Mouse (Mus musculus) intestine, embryonic 16.5 days (tissue): ENCODE measurements around the gene Ing1. TPM values are rescaled to one million over a fixed set of nuclear protein-coding genes. Genes with fewer than 3 reads are reported as not detected.
A peak's percentile ranks its signal among the peaks of the same experiment; 100 is the strongest.

ENCODE experiments used
- ATAC-seq: fragments of 200-750 bp; cut with Nextera tagmentation; 2 replicates; pipeline ENCODE4 v1.8.0; 2017; ENCODE audit warnings: moderate TSS enrichment, moderate library complexity
- H3K27ac ChIP-seq: fragments of 300-500 bp; sonication (generic); 2 replicates; pipeline ENCODE4 v1.5.1; 2014; ENCODE audit warnings: mild to moderate bottlenecking, low read length
- H3K27me3 ChIP-seq: fragments of 300-500 bp; sonication (generic); replicated peaks from 2 replicates; pipeline ENCODE4 v1.6.1; 2014; ENCODE audit warnings: low read length, control low read depth, mixed read lengths; ENCODE audit not compliant: control insufficient read depth, insufficient read depth
- H3K36me3 ChIP-seq: fragments of 300-500 bp; sonication (generic); 2 replicates; pipeline ENCODE4 v1.6.1; 2014; ENCODE audit warnings: low read length, control low read depth; ENCODE audit not compliant: control insufficient read depth, insufficient read depth
- H3K4me1 ChIP-seq: fragments of 300-500 bp; sonication (generic); 2 replicates; pipeline ENCODE4 v1.6.1; 2014; ENCODE audit warnings: low read length, control low read depth, mixed read lengths; ENCODE audit not compliant: control insufficient read depth, insufficient read depth
- H3K4me2 ChIP-seq: fragments of 300-500 bp; sonication (generic); 2 replicates; pipeline ENCODE4 v1.6.1; 2014; ENCODE audit warnings: low read depth, low read length, control low read depth
- H3K4me3 ChIP-seq: fragments of 300-500 bp; sonication (generic); 2 replicates; pipeline ENCODE4 v1.5.1; 2014; ENCODE audit warnings: mild to moderate bottlenecking, low read length
- H3K9ac ChIP-seq: fragments of 300-500 bp; sonication (generic); 2 replicates; pipeline ENCODE4 v1.6.1; 2014; ENCODE audit warnings: low read depth, low read length
- H3K9me3 ChIP-seq: fragments of 300-500 bp; sonication (generic); 2 replicates; pipeline ENCODE4 v1.6.1; 2016; ENCODE audit warnings: low read length, control low read depth; ENCODE audit not compliant: control insufficient read depth
- WGBS: fragments of 180-500 bp; shearing (Covaris S2); extraction: QIAGEN DNeasy Blood & Tissue Kit; methylation state at CpG from one replicate; pipeline ENCODE4 v1.1.7; 2014; 5-methylcytosine and 5-hydroxymethylcytosine counted together
- polyA plus RNA-seq: library from polyadenylated mRNA; unstranded; fragments of >200 nt; fragmentation: Nextera tagmentation; extraction: Ambion mirVana; gene quantifications from 2 replicates; pipeline ENCODE4 v1.2.1, GENCODE M21; 2015

Ing1 gene
- polyA plus RNA-seq, 1 experiment from 2014 or later, result 22.0 TPM

GRCm38 (mm10) chr8:11572428-11572827 lies 17.1 kb downstream of the Ing1 start:
- peaks cover 7% of the 10 kb centered on the region; the same call in 1 of the 2 replicates for H3K4me1 ChIP-seq
- ATAC-seq, result no peak
- WGBS, result 77% methylated on average over 6 of the region's 6 CpGs
- no peak overlapping the region for H3K4me2 ChIP-seq
- H3K4me3 ChIP-seq, result no peak overlapping the region
- no peaks in the 10 kb centered on the region for H3K36me3 ChIP-seq
- no peak overlapping the region for H3K27ac ChIP-seq
- no peaks in the 10 kb centered on the region for H3K27me3 ChIP-seq
- no peak overlapping the region for H3K9ac ChIP-seq
- no peaks in the 10 kb centered on the region for H3K9me3 ChIP-seq

DNA sequence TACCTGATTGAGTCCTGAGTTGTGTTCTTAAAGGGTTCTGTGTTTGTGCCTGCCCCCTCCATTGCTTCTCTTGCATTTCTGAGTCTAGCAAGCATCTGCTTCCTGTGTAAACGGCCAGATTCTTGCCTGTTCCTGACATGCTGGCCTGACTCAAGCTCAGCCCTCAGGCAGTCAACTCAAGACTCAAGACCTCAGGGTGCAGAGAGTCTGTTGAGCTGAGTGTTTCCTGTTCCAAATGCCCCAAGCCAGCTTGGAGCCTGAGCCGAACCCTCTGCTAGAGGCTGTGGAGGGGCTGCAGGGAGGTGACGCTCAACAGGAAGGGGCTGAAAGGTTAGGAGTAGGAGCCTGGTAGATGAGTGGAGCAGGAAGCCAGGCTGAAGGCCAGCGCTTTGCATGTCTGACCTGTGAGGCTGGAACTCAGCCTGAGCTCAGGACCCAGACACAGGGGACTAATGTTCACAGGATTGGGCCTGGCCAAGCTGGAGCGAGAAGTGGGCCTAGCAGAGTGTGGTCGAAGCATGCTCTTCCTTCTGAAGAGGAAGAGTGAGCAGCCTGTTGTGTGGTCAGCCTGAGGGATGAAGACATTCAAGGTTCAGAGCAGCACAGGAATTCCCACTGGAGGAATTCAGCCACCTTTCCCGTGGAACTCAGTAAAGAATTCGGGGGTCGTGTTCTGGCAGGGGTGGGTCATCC lies 19.7 kb downstream of the Ing1 start:
- Histone ChIP-seq H3K9ac (no peak overlapping the region), H3K36me3 (no peaks in the 10 kb centered on the region), H3K27ac (peak overlapping the region; percentile 13; the same call in 1 of the 2 replicates), H3K27me3 (no peaks in the 10 kb centered on the region), H3K4me2 (no peak overlapping the region), H3K4me1 (peaks cover 7% of the 10 kb centered on the region; the same call in 1 of the 2 replicates), H3K4me3 (no peak overlapping the region), H3K9me3 (no peaks in the 10 kb centered on the region)
- peak; percentile 36; the same call in 1 of the 2 replicates for ATAC-seq
- 51% methylated on average over 9 of the region's 9 CpGs for WGBS

- 39% methylated on average over 16 of the region's 16 CpGs for WGBS
- peak; percentile 42; the same call in 1 of the 2 replicates for ATAC-seq
- no peaks in the 10 kb centered on the region for H3K36me3 ChIP-seq
- no peaks in the 10 kb centered on the region for H3K9me3 ChIP-seq
- H3K4me3 ChIP-seq, result no peak overlapping the region
- no peaks in the 10 kb centered on the region for H3K27me3 ChIP-seq
- no peak overlapping the region for H3K9ac ChIP-seq
- peaks cover 7% of the 10 kb centered on the region; the same call in 1 of the 2 replicates for H3K4me1 ChIP-seq
- no peak overlapping the region for H3K27ac ChIP-seq
- no peak overlapping the region for H3K4me2 ChIP-seq
Observed at GRCm38 (mm10) chr8:11575604-11576384, 20.4 kb downstream of the Ing1 start.

GRCm38 (mm10) chr8:11585513-11586373 lies 30.4 kb downstream of the Ing1 start:
- peak; percentile 79 for ATAC-seq

DNA sequence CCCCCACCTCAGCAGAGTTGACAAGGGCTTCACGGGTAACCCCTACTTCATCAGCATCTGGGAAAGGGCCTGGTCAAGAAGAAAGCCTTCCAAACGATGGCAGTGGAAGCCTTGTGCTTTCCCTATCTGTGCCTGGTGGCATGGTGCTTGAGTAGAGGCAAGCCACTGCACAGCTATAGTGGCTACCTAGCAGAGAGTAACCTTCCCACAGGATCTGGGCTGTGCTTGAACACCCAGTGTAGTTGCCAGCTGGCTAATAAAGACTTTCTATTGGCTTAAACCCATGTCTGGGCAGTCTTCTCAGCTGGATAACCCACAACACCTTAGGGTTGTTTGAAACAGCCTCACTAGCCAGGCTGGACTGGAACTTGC lies 31.0 kb downstream of the Ing1 start:
- Histone ChIP-seq H3K4me1 (no peaks in the 10 kb centered on the region), H3K9ac (no peak overlapping the region), H3K27me3 (no peaks in the 10 kb centered on the region), H3K36me3 (no peaks in the 10 kb centered on the region), H3K27ac (no peak overlapping the region), H3K4me2 (no peak overlapping the region), H3K4me3 (no peak overlapping the region), H3K9me3 (peaks cover 3% of the 10 kb centered on the region)
- no peak for ATAC-seq
- WGBS, result 47% methylated on average over 2 of the region's 2 CpGs

More at GRCm38 (mm10) chr8:11585513-11586373, 30.4 kb downstream of the Ing1 start:
- Histone ChIP-seq H3K4me3 (no peak overlapping the region), H3K9me3 (peaks cover 3% of the 10 kb centered on the region), H3K4me2 (peak overlapping the region; percentile 38), H3K4me1 (no peaks in the 10 kb centered on the region), H3K27ac (peak overlapping the region; percentile 65), H3K36me3 (no peaks in the 10 kb centered on the region), H3K27me3 (no peaks in the 10 kb centered on the region), H3K9ac (peak overlapping the region; percentile 21; the same call in 1 of the 2 replicates)
- 50% methylated on average over 21 of the region's 21 CpGs for WGBS

DNA sequence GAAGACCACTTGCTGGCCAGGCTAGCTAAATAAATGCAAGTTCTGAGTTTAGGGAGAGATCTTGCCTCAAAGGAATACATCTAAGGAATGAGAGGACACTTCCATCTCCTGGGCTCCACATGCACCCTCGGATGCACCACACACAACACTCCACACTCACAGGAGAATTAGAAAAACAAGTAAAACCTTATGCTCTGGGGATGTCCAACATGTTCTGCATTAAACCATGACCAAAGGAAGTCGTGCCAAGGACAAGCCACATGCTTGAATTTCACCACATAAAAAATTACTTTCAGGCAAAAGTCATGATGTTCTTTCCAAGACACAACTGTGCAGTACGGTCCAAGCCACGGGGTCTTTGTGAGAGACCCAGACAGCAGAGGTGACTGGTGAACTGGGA lies 36.5 kb downstream of the Ing1 start:
- no peaks in the 10 kb centered on the region for H3K27me3 ChIP-seq
- no peak for ATAC-seq
- H3K27ac ChIP-seq, result no peak overlapping the region
- no peak overlapping the region for H3K9ac ChIP-seq
- no peak overlapping the region for H3K4me2 ChIP-seq
- H3K4me3 ChIP-seq, result no peak overlapping the region
- H3K9me3 ChIP-seq, result no peaks in the 10 kb centered on the region
- 84% methylated on average over 4 of the region's 4 CpGs for WGBS
- H3K36me3 ChIP-seq, result no peaks in the 10 kb centered on the region
- peaks cover 5% of the 10 kb centered on the region; the same call in 1 of the 2 replicates for H3K4me1 ChIP-seq

GRCm38 (mm10) chr8:11592296-11592695 lies 36.9 kb downstream of the Ing1 start:
- Histone ChIP-seq H3K9ac (no peak overlapping the region), H3K4me1 (peaks cover 5% of the 10 kb centered on the region; the same call in 1 of the 2 replicates), H3K36me3 (no peaks in the 10 kb centered on the region), H3K9me3 (no peaks in the 10 kb centered on the region), H3K27ac (no peak overlapping the region), H3K27me3 (no peaks in the 10 kb centered on the region), H3K4me3 (no peak overlapping the region), H3K4me2 (no peak overlapping the region)
- ATAC-seq, result no peak
- WGBS, result 41% methylated on average over 13 of the region's 13 CpGs

- Histone ChIP-seq H3K9me3 (no peaks in the 10 kb centered on the region), H3K36me3 (no peaks in the 10 kb centered on the region), H3K4me2 (no peak overlapping the region), H3K27me3 (no peaks in the 10 kb centered on the region), H3K27ac (no peak overlapping the region), H3K9ac (no peak overlapping the region), H3K4me3 (no peak overlapping the region), H3K4me1 (peaks cover 5% of the 10 kb centered on the region; the same call in 1 of the 2 replicates)
- WGBS, result 56% methylated on average over 12 of the region's 12 CpGs
- peak; percentile 55; the same call in 1 of the 2 replicates for ATAC-seq
Observed at GRCm38 (mm10) chr8:11593222-11593884, 38.0 kb downstream of the Ing1 start.
